Mouse (Mus musculus) urinary bladder, postnatal 36 days (tissue): ENCODE measurements around the gene Grid1.

ENCODE experiments used
- DNase-seq, 2 experiments: peaks; one replicate each; pipeline ENCODE4 v3.0.0; 2022; ENCODE audit warnings: low spot score in 2 of 2, mixed read lengths in 1 of 2

Gene Grid1

DNA sequence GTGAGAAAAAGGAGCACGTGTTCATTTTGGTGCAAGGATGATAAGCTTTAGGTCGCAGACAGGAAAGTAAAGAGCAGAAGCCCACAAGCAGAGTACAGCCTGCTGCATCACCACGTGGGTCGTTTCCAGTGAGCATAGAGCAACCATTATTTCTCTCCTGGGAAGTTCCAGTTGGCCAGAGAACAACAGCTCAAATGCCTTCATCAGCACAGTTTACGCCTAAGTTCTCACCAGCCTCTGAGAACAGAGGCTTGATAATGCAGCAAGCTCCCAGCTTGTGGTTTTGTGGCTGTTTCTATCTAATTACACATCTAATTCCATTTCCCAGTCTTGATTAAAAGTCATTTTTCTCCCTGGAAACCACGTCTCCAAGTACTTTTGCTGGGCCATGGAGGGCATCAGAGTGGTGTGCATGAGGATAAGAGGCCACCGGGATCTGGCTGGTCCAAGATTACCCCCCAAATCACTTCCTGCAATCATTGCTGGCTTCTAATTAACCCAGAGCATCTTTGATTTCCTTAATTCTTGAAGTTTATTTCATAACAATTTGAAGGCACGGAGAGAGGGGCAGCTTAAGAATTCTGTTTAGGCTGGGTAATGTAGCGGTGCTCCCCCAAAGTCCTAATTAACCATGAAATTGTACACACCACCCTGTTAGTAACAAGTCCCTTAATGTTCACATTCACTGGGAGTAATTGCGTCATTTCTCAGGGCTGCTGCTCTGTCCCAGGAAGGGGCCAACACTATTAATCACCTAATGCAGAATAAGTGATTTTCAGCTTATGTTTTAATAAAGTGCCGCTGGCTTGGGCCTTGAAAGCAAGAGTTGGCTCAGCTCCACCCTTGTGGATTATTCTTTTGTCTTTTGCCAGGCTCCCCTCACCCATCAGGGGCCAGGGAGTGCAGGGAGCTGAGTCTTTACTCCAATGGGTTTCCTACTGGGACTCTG is 292.7 kb downstream of the Grid1 start:
- DNase-seq = no peak

DNA sequence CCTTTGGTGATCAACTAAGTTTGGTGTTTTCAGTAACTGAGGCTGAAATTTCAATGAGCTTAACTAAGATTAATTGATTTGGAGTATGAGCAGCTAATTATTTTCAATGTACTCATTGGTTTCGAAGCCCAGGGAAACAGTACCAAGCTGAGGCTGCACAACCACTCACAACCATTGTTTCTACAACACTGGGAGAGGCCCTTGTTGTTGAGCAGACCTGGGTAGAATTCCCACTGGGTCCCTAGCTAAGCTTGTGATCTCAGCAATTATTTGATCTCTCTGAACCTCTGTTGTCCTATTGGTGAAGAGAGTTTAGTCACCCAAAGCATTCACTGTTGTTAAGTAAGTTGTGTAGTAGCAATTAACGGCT is 293.4 kb downstream of the Grid1 start:
- DNase-seq = no peak

DNA sequence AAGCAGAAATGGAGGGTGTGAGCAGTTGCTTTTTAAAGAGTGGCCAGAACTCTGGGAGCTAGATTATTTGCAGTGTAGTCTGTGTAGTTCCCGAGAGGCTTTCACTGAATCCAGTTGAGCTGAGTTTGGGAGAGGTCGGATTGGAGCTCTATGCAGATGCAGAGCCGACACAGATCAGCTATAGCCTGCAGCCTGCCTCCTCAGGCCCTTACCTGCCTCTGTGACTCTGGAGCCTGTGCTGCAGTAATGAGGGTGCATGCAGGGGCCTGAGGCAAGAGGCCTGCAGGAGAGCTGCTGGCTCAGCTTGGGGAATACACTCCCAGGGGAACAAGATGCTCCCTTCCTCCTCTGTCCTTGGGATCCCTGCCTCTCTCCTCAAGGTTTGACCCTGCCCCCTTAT is 296.0 kb downstream of the Grid1 start:
- DNase-seq = no peak

DNA sequence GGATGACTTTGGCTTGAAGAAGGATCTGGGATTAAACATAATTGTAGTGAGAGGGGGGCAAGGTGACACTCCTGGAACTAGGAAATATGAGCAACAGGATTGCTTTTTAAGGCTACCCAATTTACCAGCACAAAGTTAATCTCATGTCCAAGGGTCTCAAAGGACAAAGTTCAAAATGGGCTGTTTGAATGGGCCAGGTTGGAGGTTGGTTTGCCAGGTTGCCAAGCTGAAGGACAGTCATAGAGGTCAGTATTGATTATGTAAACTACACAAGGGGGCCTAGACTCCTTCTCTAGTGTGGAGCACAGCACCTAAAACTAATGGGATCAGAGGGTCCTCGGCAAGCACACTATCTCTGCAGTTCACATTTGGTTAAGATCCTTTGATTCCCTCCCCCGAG is 300.2 kb downstream of the Grid1 start:
- no peak for DNase-seq

DNA sequence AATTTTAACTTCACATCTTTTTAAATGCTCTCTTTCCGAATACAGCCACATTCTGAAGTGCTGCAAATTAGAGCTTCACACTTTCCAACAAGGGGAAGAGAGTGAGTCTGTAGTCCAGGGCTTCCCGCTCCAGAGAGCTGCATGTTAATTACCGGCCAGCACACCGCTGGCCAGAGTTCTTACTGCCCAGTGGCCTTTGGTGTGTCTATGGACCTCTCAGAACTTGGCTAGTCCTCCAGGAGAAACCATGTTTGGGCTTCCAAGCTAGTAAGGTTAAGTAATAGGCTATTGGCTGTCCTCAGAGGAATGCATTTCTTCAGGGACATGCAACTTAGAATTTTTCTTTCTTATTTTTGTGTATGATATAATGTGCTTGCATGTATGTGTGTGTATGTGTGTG is 301.0 kb downstream of the Grid1 start:
- DNase-seq = no peak

DNA sequence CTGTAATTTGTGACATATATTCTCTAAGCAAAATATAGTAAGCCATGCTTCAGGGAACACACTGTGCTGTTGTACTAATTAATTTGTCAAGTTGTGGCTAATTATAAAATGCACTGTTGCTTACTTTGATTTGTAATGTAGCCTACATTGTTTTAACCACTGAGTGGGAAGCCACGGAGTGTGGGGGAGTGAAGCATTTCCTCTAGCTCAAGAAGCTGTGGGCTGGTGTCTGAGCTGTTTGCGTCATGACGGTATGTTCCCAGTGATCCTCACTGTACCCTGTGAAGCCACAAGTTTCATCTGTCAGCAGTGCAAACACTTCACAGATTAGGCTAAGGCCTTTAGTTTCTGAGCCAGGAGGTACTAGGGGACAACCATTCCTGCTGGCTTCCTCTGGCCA is 302.2 kb downstream of the Grid1 start:
- DNase-seq = no peak

DNA sequence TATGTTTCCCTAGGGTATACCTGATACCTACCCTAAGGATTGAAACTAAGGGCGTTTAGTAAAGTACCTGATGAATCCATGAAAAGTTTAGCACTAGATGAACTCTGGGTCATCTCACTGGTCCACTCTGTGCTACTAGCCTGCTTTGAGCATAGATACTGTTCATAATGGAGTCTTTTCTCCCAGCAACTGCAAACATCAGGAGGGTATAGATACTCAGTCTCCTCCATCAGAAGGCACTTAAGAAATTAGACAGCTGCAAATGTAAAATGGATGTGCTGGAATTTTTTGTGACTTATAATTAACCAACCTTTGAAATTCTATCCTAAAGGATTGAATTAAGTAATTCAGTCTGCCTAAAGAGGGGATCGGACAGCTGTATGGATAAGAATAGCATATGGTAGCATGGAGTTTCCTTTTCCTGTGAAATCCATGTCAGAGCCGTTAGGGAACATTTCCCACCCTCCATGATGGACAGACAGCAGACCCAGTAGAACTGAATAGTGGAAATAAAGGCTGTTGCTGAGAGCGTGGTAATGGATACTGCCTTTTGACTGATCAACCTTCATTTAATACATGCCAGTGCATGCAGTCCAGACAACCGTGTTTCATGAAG is 303.5 kb downstream of the Grid1 start:
- DNase-seq = no peak

DNA sequence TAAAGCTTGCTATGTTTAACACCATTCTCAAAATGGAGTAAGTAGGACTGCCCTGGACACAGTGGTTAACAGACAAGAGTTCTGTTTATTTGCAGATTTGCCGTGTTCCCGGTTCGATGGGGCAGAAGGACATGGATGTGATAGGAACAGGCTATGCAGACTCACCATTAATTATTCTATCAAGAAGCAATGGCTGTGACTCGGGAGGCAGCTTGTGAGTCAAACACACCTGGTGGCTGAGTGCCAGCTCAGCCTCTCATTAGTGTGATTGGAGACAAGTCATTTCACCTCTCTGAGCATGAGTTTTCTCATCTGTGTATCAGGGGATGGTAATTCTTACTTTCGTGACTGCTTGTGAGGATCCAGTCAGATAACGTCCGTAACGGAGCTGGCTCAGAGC is 307.7 kb downstream of the Grid1 start:
- DNase-seq = no peak

DNA sequence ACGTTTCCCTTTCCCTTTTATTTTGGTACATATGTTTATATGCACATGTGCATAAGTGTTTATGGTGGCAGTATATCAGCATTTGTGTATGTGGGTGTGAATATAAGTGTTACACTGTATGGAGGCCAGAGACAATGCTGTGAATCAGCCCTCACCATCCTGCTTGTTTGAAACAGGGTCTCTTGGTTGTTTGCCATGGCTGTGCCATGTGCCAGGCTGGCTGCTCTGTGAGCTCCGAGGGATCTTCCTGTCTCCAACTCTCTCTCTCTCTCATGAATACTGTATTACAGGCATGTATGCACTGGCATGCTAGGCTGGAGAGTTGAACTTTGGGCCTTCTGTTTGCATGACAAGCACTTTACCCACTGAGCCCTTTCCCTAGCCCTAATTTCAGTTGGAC is 315.1 kb downstream of the Grid1 start:
- DNase-seq = no peak

DNA sequence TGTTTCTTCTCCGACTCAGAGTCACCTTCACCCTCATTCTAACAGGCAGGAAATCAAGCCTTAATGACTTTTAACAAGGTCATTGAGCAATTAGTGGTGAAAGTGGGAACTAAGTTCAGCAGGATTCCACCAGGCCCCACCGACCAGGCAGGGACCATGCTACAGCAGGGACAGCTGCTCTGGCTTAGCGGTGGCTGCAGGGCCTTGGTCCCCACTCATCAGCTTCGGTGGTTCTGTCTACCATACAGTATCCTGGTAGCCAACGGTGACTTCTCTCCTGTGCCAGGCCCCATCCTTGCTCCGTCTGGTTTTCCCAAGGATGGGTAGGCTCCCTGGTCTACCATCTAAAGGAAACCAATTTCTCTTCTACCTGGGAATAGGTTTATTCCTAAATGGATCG is 318.2 kb downstream of the Grid1 start:
- no peak for DNase-seq

DNA sequence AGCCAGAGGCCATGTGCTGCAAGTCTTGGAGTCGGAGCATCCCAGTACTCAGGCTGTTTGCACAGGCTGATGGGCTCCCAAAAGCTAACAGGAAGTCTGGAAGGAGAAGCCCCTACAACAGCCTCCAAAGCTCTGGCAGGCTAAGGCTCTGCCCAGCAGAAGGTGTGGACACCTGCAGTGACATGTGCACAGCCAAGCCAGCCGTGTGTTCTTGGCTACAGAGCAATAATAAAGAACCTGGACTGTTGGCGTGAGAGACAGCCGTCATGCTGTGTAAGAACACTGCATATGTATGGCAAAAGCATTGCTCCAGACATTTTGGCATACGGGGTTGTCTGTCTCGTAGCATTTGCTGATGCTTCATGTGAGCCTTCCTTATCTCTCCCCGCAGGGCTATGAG is 319.9 kb downstream of the Grid1 start:
- no peak for DNase-seq

DNA sequence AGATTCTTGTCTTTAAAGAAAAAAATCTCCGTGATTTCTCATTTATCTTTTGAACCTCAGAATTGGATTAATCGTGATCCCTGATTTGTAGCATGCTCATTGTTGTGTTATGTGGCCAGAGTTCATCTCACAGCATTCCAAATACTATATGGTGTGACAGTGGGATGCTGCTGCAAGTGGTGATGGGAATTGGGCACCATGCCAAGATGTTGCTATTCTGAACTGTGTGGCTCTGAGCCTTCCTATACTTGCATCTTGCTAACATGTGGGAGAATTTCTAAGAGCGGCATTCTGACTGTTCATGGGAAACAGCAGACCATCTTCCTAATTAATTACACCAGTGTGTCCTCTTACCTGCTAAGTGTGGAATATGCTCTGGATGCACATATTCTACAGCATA is 332.5 kb downstream of the Grid1 start:
- no peak for DNase-seq

DNA sequence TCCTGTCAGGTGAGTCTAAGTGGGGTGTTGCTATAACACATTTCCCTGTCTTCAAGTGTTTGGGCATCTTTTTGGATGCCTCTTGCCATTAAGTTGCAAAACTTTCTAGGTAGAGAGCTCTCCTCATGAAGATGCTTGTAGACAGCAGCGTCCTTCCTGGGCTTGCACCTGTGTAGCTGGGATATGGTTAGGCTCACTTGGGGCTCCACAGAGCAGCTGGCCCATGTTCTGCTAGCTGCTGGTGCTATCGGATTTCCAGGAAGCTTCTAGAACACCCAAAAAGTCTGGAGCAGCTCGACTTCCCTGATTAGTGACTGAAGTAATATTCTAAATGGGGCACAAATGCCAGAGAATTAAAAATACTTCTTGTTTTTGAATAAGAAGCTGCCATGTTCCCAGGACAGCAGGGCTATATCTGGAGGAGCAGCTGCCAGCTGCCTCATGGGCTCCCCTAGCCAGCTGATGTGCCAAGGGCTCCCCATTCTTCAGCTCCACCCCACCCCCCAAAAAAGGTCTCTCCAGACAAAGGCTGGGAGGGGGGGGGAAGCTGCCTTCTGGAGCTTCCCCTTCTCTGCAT is 333.9 kb downstream of the Grid1 start:
- DNase-seq = no peak

DNA sequence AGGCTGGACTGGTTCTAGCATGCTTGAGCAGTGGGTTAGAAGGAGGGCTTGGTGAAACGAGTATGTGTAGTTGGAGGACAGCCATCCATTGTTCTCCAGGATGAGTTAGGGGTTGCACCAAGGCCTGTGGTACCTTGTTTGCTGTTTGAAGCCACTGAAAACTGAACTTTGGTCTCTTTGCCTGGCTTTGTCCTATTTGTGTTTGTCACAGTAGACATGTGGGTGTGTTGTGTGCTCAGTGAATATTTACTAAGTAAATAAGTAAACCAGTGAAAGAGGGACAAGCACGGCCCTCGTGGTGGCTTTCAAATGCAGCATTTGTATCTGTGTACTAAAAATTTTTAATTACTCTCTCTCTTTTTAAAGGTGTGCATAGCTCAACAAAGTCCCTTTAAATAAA is 334.5 kb downstream of the Grid1 start:
- no peak for DNase-seq

DNA sequence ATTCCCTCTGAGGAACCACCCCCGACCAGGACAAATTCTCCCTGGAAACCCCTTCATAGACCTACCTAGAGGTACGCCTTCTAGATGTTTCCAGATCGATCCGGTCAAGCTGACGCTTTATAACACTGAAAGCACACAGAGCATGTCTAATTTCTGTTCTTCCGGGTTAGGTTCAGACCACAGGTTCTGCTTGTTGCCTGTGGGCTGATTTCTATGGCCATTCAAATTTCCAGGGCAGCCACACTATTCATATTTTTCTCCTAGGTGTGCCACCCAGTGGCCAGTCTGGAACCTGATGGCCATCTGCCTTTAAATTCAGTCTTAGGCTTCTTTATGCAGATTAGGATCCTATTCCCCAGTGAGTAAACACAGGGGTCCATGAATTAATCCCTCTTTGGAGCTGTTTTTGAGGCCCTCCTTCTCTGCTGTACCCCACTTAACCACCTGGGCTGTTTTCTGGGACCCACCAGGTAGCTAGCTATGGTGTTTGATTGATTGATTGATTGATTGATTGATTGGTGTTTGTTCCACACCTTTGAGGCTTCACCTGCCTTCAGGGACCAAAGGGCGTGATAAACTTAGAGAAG is 337.3 kb downstream of the Grid1 start:
- no peak for DNase-seq

DNA sequence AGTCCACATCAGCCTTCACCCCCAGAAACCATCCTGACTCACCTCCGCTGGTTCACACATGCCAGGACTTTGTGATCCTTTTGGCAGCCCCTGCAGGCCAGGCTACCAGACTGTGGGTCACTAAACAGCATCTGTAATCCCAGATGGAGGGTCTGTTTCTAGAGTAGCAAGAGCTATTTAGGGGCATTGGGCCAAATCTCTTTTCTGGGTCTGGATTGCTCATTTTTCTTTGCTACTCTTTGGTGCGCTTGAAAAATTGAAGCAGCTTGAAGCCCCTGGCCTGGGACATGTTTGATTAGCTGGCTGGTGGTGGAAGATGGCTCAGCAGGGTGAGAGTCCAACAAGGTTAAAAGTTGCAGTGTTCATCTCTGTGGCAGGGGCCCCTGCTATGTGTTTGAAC is 339.4 kb downstream of the Grid1 start:
- no peak for DNase-seq

DNA sequence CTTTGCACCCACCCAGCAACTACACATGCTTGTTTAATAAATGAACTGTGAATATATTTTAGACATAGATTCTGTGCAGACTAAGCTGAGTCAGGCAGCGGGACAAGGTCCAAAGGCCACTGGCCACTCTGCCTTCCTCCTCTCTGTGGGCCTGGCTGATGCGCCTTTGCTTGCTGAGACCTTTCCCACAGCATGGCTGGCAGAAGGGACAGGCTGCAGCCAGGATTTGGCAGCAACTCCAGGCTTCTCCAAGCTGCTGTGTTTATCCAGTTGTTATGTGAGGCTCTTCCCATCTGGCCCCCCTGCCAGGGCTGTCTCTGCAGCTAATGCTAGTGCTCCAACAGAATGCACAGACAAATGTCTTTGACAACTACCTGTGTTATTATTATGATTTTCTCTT is 347.5 kb downstream of the Grid1 start:
- DNase-seq = no peak

DNA sequence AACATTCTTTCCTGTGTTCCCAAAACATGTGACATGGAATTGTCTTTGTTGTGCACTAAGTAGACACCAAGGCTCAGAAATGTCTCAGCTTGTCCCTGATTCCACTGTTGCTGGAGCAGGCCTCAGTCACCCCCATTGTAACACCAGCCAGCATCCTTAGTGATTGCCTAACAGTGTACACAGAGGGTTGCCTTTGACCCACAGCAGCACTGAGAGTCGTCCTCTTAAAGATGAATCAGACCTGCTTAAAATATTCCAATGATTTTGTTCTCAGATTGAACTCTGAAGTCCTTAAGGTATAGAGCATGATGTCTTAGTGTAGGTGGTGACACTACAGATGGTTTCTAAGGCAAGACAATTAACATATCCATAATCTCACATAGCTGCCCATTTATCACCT is 354.0 kb downstream of the Grid1 start:
- DNase-seq = no peak

DNA sequence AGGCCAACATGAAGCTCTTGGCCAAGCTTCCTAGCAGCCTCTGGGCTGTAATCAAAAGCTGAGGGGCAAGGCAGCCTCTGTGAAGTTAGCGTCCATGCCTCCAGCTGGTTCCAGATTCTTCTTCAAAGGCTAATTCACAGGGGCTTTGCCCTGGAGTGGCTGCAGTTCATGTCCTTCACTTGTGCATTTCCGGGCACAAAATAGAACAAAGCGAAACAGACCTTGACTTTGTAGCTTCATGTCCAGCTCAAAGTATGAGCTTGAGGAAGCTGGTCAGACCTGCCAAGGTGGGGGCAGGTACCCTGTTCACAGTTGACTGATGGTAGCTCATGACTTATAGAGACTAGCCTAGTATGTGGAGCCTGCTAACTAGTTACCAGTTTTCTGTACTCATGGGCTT is 356.1 kb downstream of the Grid1 start:
- no peak for DNase-seq

DNA sequence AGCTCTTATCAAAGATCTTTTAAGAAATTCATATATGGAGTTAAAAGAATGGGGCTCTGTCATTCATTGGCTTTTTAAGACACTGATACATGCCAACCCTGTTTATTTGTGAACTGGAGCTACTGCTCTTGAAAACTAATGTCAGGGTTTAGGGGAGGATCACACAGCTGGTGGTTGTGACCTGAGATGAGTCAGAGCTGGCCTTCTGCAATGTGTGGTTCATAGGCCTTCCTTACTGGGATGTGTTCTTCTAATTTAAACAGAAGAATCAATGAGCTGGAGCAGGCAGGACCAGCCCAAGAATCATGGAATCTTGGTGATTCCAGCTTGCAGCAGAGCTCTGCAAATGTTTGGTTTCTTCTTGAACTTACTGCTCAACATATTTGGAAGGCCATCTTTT is 359.2 kb downstream of the Grid1 start:
- DNase-seq = no peak

DNA sequence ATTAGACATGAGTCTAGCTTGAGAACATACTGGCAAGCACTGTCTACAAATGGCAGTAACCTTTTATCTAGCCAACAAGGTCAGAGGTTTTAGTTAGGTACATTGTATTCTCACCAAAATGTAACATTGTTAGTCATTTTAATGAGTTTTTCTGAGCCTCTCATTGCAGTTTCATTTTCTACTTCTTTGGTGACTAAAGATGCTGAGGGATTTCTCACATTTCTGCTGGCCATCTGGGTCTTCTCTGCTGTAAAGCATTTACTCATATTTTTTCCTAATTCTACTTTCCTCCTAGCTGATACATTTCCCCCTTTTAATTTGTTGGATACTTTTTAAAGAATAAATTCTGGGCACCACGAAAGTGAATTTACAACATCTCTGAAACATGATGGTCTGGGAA is 365.5 kb downstream of the Grid1 start:
- DNase-seq = no peak

DNA sequence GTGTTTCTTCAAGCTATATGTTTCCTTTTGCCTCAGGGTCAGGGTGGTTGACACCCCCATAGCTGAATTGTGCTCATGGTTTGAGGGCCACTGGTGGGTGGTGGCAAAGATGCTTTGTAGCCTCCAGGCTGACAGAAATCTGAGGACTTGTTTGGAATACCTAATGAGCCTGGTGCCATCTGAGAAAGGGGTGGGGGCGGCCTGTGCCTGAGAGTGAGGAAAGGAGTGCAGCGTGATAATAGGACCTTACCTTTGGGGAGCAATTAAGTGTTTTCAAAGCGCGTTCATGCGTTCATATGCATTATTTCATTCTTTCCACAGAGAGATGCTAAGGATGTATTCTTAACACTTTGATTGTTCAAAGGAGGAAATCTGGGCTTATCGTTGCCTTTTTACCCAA is 372.3 kb downstream of the Grid1 start:
- no peak for DNase-seq

DNA sequence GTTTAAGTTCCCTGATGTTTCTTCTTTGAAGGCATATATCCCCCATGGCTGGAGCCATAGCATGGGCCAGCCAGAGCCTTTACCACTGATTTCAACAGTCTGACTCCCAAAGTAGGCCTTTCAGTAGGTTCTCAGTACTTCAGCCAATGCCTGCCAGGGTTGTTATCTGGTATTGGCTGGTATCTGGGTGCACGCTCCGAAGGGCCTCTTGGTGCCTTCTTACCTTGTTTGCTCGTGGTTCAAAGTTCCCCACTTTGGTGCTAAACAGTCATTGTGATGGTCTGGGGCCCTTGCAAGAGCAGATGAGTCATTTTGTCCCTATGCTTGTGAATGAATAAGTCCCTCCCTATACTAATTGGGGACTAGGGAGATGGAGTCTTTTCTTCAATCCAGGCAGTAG is 377.5 kb downstream of the Grid1 start:
- no peak for DNase-seq
